Mouse (Mus musculus) lung, postnatal 0 days (tissue): ENCODE measurements around the gene Pipox.

ENCODE experiments used
- CTCF ChIP-seq: IDR thresholded peaks from 2 replicates; pipeline ENCODE4 v1.5.1; 2016; ENCODE audit warnings: antibody characterized with exemption, mild to moderate bottlenecking
- EP300 ChIP-seq: IDR thresholded peaks from 2 replicates; pipeline ENCODE4 v1.6.1; 2016; ENCODE audit warnings: antibody characterized with exemption, mild to moderate bottlenecking, control low read depth

DNA sequence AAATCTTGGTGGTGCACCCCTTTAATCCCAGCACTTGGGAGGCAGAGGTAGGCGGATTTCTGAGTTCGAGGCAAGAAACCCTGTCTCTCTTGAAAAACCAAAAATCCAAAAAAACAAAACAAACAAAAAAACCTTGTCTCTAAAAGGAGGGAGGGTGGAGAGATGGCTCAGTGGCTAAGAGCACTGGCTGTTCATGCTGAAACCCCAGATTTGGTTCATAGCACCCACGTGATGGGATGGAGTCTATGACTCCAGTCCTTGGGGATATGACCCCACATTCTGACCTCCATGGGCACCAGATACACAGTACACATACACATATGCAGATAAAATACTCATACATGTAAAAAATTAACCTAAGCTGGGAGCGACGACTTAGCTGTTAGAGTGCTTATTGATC is 5.0 kb downstream of the Pipox start:
- TF ChIP-seq CTCF (no peak), EP300 (no peak)
